Mouse (Mus musculus) CH12F3 (cell line): ENCODE results near the gene Dennd2d.

Experiments used
- in situ Hi-C: fragments of 300-500 bp; cut with MboI; formaldehyde crosslinking; loops from 2 replicates; pipeline ENCODE4 v1.14.3; 2020; ENCODE audit warnings: low sequenced_read_pairs

The Dennd2d gene

DNA sequence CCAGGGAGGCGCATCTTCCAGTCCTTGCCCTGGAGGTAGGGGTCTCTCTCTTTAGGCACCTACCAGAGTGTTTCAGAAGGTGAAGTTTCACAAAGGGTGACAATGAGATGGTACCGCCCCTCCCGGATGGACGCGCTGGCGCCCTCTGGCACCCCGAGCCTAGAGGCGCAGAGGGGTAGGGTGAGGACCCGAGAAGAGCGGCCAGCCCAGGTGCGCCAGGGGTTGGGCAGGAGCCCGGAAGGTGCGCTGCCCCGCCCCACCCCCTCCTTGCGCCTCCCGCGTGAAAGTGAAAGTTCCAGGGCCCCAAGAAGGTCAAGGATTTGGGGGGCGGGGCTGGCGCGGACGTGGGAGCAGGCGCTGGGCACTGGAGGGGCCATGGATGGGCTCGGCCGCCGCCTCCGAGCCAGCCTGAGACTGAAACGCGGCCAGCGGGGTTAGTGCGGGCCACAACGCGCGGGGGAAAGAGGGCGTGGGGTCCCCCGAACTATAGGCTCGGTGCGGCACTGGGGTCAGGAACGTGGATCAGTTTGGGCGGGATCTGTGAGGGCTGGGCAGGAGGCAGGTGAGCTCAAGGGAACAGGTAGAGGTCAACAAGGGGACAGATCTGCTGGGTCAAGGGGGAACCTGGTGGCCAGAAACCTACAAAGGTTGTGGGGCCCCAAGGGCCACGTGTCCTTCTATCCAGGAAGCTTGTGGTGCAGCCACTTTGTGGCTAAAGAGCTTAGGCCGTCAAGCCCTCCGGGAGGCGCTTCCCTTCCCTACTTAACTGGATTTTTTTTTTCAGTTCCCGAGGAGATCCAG is at the start of gene Dennd2d:
Dennd2d (plus strand) TSS at position 125 of the 801 bp plus-strand sequence.
- in situ Hi-C loops, result no loop called here

- in situ Hi-C loops, result loop anchor here (10.0 to 25.0 kb wide), 2 partner anchors 454 to 786 kb away; no protein-coding TSS in a partner anchor
Observed at GRCm38 (mm10) chr3:106448571-106448970, 33.6 kb upstream of the Dennd2d start.

- in situ Hi-C loops, result loop anchor here (10.0 to 25.0 kb wide), 2 partner anchors 454 to 787 kb away; no protein-coding TSS in a partner anchor
Observed at GRCm38 (mm10) chr3:106448995-106449394, 33.2 kb upstream of the Dennd2d start.

DNA sequence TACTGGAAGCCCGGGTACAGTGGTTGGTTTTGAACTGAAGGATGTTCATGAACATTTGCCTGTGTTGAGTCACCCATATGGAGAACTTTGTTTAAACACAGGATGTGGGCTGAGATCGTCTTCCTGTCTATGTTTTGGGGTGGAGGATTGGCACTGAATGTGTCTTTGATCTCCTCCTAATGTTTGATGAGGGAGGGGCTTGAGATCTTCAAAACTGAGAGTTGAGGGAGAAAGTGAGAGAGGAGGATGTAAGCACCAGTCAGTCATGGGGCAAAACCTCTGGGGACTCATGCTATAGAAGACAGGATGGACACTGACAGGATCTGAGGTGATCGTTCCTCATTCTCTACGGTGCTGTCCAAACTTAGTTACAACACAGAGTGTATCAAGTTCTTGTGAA is 32.6 kb upstream of the Dennd2d start:
- in situ Hi-C loops, result loop anchor here (10.0 to 25.0 kb wide), 2 partner anchors 455 to 787 kb away; no protein-coding TSS in a partner anchor

GRCm38 (mm10) chr3:106452616-106453015 is 29.6 kb upstream of the Dennd2d start:
- in situ Hi-C loops, result no loop called here

- in situ Hi-C loops, result no loop called here
Observed at GRCm38 (mm10) chr3:106457298-106457869, 24.8 kb upstream of the Dennd2d start.

DNA sequence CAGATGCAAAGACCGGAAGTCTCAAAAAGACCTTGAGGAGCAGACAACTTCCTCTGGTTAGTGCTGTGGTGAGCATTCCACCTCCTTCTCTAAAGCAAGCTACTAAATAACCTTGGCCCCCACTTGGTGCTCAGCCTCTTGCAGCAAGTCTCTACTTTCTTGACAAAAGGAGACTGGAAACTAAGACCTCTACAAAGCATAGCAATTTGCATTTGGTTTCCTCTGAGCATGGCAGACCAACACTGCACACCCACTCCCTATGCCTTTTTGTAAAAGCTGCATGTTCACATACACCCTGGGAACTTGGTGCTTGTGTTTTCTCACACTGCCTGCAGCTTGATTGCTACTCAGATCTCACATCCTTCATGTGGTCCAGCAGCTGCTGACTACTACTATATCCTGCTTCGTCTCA is 20.1 kb upstream of the Dennd2d start:
- in situ Hi-C loops, result no loop called here

DNA sequence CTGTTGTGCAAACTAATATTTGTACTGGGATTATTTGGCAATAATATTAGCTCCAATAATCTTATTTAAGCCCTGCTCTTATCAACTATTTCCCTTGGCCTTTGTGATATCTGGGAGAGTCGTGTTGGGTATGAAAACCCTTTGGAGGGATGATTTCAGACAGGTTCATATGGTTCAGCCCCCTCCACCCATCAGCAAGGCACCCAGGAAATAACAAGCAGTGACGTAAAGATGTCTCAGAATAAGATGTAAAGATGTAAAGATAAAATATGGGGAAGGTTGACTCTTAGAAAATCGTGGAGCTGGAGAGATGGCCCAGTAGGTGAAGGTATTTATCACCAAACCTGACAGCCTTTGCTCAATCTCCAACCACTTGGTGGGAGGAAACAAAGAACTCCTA is 19.7 kb upstream of the Dennd2d start:
- in situ Hi-C loops, result no loop called here

GRCm38 (mm10) chr3:106464750-106465149 is 17.5 kb upstream of the Dennd2d start:
- in situ Hi-C loops, result no loop called here

GRCm38 (mm10) chr3:106474210-106474609 is 8.0 kb upstream of the Dennd2d start:
- in situ Hi-C loops, result no loop called here

GRCm38 (mm10) chr3:106476863-106477262 is 5.3 kb upstream of the Dennd2d start:
- in situ Hi-C loops, result no loop called here

GRCm38 (mm10) chr3:106483297-106483696 is 1.1 kb downstream of the Dennd2d start:
- in situ Hi-C loops, result no loop called here

DNA sequence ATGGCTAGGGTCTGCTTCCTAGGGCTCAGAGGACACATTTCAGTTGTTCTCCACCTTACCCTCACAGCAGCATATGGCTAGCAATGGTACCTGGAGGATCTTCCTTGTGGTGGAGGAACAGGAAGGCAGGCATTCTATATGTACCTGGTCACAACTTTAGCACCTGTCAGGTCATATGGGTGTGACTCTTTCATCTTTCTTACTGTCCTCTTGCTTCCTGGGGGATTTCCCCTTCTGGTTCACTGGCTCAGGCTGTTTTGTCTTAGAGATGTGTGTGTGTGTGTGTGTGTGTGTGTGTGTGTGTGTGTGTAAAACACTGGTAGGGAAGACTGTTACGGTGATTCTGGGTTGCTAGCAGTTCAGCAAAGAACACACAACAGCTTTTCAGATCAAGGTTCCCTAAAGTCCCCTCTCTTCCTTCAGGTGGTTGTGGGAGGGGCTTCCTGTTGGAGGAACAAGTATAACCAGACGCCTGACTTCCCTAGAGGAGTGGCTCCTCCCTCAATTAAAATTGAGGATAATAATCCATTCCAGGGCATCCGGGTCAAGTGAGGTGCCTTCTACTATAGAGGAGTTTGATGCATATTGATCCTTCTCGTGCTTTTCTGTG is 1.7 kb downstream of the Dennd2d start:
- in situ Hi-C loops, result no loop called here

- in situ Hi-C loops, result no loop called here
Observed at GRCm38 (mm10) chr3:106484861-106485260, 2.7 kb downstream of the Dennd2d start.

GRCm38 (mm10) chr3:106485810-106486209 is 3.6 kb downstream of the Dennd2d start:
- in situ Hi-C loops, result no loop called here

DNA sequence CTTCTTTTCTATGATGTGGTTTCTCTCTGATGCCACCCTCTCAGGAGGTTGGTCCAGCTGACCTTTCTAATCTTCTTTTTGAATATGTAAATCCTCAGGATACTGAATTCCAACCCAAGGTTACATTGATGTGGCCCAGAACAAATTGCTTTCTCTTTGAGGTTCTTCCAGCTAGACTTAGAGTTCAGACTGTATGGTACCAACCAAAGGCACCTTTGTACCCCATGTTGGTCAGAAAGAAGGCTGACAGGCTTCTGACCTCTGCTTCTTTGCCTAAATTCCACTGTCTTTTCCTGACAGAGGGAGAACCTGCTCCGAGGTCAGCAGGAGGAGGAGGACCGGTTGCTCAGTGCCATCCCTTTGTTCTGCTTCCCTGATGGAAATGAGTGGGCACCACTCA is 5.3 kb downstream of the Dennd2d start:
- in situ Hi-C loops, result no loop called here

DNA sequence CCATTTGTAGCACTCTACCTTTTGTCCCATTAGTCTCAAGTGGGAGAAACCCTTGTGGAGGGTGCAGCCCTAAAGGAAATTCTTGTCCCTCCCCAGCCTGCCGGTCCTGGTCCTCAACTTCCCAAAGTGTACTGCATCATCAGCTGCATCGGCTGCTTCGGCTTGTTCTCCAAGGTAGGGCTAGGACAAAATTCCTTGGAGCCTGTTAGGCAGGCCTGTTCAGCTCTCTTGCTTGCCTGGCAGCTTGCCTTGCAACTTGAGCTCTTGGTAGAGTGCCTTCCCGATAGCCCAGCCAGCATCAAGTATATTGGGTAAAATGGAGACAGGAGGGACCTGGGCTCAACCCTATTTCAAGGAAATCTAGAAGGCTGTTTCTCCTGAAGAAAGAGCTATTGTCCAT is 8.0 kb downstream of the Dennd2d start:
- in situ Hi-C loops, result no loop called here

- in situ Hi-C loops, result no loop called here
Observed at GRCm38 (mm10) chr3:106492723-106493122, 10.5 kb downstream of the Dennd2d start.

- in situ Hi-C loops, result no loop called here
Observed at GRCm38 (mm10) chr3:106493202-106493601, 11.0 kb downstream of the Dennd2d start.

GRCm38 (mm10) chr3:106493882-106494281 is 11.7 kb downstream of the Dennd2d start:
- in situ Hi-C loops, result no loop called here

DNA sequence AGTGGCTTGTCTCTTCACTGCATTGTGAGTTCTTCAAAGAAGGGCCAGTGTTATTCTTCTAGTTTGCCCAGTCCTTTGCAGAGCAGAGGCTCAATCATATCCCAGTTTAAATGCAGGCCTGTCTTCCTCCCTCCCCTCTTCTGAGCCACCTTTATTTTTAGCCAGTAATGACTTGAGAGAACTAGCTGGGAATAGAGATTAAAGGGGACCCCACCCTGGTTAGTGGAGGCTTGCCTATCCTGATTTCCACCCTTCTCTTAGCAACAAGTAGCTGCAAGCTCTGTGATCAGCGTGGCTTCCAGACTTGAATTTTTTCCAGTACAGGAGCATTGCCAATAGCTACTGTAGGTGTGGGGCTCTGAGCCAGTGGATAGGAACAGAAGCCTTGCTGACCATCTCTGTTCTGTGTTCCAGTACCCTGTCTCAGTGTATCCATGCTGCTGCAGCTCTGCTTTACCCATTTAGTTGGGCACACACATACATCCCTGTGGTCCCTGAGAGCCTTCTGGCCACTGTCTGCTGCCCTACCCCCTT is 12.3 kb downstream of the Dennd2d start:
- in situ Hi-C loops, result no loop called here
